Mouse (Mus musculus): ENCODE results near the gene Rpl41.

Rpl41 gene

GRCm38 (mm10) chr10:128548947-128549681, at the start of gene Rpl41:
Gene Rpl41 (minus strand): TSS chr10:128549305.
- TF ChIP-seq GATA4 (IDR thresholded peaks at IDR 0.05; ENCODE audit: insufficient replicate concordance, low read length) = peak; percentile 91; the same call in 1 of the 2 replicates

- peak; percentile 74; the same call in 1 of the 2 replicates for TF ChIP-seq GATA4 (IDR thresholded peaks at IDR 0.05; ENCODE audit: insufficient replicate concordance, low read length)
Measured at GRCm38 (mm10) chr10:128598476-128598875, 49.4 kb upstream of the Rpl41 start.

- no peak for TF ChIP-seq GATA4 (IDR thresholded peaks at IDR 0.05; ENCODE audit: insufficient replicate concordance, low read length)
Measured at GRCm38 (mm10) chr10:128592797-128593196, 43.7 kb upstream of the Rpl41 start.

- TF ChIP-seq GATA4 (IDR thresholded peaks at IDR 0.05; ENCODE audit: insufficient replicate concordance, low read length) = no peak
Measured at GRCm38 (mm10) chr10:128591436-128591835, 42.3 kb upstream of the Rpl41 start.

- TF ChIP-seq GATA4 (IDR thresholded peaks at IDR 0.05; ENCODE audit: insufficient replicate concordance, low read length) = no peak
Measured at GRCm38 (mm10) chr10:128590193-128590690, 41.1 kb upstream of the Rpl41 start.

GRCm38 (mm10) chr10:128589464-128590192, 40.5 kb upstream of the Rpl41 start, which contains the start of gene Erbb3:
Gene Erbb3 (minus strand): TSS chr10:128589652.
- no peak for TF ChIP-seq GATA4 (IDR thresholded peaks at IDR 0.05; ENCODE audit: insufficient replicate concordance, low read length)

- TF ChIP-seq GATA4 (IDR thresholded peaks at IDR 0.05; ENCODE audit: insufficient replicate concordance, low read length) = no peak
Measured at GRCm38 (mm10) chr10:128588775-128589463, 39.8 kb upstream of the Rpl41 start.

- TF ChIP-seq GATA4 (IDR thresholded peaks at IDR 0.05; ENCODE audit: insufficient replicate concordance, low read length) = no peak
Measured at GRCm38 (mm10) chr10:128588136-128588535, 39.0 kb upstream of the Rpl41 start.

- no peak for TF ChIP-seq GATA4 (IDR thresholded peaks at IDR 0.05; ENCODE audit: insufficient replicate concordance, low read length)
Measured at GRCm38 (mm10) chr10:128587697-128588096, 38.6 kb upstream of the Rpl41 start.

- no peak for TF ChIP-seq GATA4 (IDR thresholded peaks at IDR 0.05; ENCODE audit: insufficient replicate concordance, low read length)
Measured at GRCm38 (mm10) chr10:128587120-128587519, 38.0 kb upstream of the Rpl41 start.

GRCm38 (mm10) chr10:128586546-128586945, 37.4 kb upstream of the Rpl41 start:
- TF ChIP-seq GATA4 (IDR thresholded peaks at IDR 0.05; ENCODE audit: insufficient replicate concordance, low read length) = no peak

- no peak for TF ChIP-seq GATA4 (IDR thresholded peaks at IDR 0.05; ENCODE audit: insufficient replicate concordance, low read length)
Measured at GRCm38 (mm10) chr10:128584386-128584785, 35.3 kb upstream of the Rpl41 start.

GRCm38 (mm10) chr10:128583644-128584043, 34.5 kb upstream of the Rpl41 start:
- no peak for TF ChIP-seq GATA4 (IDR thresholded peaks at IDR 0.05; ENCODE audit: insufficient replicate concordance, low read length)

- TF ChIP-seq GATA4 (IDR thresholded peaks at IDR 0.05; ENCODE audit: insufficient replicate concordance, low read length) = no peak
Measured at GRCm38 (mm10) chr10:128579731-128580130, 30.6 kb upstream of the Rpl41 start.

- TF ChIP-seq GATA4 (IDR thresholded peaks at IDR 0.05; ENCODE audit: insufficient replicate concordance, low read length) = no peak
Measured at GRCm38 (mm10) chr10:128579298-128579697, 30.2 kb upstream of the Rpl41 start.
